Mouse (Mus musculus) heart, postnatal 10 days (tissue): ENCODE measurements at regions not wholly inside any gene's neighbourhood (a gene's known extent, or its start where the extent isn't known, plus 50 kb on each side); places are given as distances from the start of the nearest gene placed in this dataset.
"Not testable (repeated sequence)": the region's sequence is repeated elsewhere in the genome, so short reads cannot be mapped to it uniquely, and the experiment has no call there.

Source experiments
- DNase-seq, 2 experiments: peaks; one replicate each; pipeline ENCODE4 v3.0.0; 2021
- intact Hi-C: fragments of 180-260 bp; cut with DNase I; formaldehyde crosslinking; loops from one replicate; pipeline ENCODE4 v1.15.1; 2025
- microRNA-seq, 2 experiments: library from miRNA; unstranded; fragments of <30 nt; microRNA quantifications; one replicate each; pipeline ENCODE4 v1.2.0; 2022

DNA sequence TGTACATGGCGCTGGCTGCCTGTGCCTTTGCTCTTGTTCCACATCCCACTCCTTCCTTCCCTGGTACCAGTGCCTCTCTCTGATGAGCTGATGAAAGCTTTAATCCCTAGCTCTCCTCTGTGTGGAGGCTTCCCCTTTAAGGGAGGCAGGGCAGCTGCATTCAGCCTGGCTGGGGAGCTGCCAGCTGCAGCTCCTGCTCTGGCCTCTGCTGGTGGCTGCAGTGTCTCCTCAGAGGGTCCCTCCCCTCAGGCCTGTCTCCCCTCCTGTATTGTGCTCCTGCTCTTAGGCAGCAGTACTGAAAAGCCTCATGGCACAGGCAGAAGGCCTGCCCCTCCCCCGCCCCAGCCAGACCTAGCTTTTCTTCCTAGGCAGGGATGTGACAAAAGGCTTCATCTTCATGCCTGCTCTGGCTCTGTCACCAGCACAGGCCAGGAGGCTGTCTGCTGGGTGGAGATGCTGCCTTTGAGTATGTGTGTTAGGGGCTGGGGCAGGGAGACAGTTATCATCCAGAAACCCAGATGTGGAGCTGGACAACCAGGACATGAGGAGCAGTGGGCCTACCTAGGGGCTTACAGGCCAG is 97.7 kb upstream of the Zcchc13 start:
- peak in 1 of 2 experiments; percentile 44 for DNase-seq
- intact Hi-C loops = not testable (repeated sequence)

DNA sequence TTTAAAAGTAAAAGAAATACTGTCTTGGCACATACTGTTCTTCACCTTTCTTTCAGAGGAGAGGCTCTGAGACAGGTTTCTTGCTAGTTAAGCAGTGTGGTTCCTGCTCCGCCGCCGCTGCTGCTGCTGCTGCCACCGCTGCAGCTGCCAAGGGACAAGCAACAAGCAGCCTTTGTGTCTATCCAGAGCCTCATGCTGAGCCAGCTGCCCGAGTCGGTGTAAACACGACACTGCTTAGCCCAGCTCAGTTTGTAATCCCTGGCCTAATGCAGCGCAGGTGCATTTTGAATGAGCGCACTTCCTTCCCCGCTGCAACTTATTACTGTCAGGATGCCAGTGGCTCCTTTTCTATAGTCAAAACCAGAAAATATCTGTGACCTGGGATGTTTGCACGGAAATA is 97.1 kb upstream of the Zcchc13 start:
- intact Hi-C loops = no loop called here
- no peak for DNase-seq

DNA sequence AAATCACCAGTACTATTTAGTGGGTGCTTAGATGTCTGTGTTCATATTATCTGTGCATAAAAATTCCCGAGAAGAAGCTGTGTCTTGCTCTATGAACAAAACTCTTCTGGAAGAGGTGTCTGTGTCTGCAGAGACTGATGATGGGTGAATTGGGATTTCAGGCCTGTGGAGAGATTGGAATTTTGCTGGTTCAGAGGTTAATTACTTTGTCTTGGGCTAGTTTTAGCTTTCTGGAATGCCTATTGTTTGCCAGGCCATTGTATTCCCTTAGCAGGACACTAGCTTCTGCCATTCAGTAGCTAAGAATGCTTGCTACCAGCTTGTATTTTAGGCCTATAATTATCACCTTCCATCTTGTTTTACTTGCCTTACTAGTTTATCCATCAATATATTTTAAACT is 96.6 kb upstream of the Zcchc13 start:
- intact Hi-C loops = no loop called here

DNA sequence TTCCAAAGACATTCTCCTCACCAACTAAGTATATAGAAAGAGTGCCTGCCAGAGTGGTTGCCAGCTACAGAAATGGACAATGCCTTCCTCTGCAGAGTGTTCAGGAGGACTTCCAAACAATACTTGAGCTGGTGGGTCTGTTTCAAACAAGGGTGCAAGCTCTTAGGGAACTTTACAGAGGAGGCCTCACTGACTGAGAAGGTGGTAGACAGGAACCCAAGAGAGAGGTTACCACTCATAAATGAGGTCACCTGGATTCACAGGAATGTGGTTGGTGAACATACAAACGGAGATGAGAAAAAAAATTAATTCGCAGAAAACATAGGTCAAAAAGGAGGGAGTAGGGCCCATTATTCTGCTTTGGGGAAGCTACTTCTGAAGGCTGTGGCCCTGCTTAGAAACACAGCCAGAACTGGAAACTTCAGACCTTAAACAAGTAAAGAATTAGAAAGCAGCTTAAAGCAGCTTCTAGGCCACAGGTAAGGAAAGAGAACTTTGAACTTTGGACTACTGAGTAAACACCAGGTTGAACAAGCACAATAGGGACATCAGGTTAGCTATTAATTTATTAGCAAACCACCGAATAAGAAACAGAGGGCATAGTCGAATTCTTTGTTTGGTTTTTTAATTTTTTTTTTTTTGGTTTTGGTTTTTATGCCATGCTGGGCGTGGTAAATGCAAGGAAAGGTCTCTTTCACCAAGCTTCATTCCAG is 83.7 kb upstream of the Zcchc13 start:
- intact Hi-C loops = no loop called here
- DNase-seq = no peak

More for the DNA sequence above, 96.6 kb upstream of the Zcchc13 start:
- no peak for DNase-seq

DNA sequence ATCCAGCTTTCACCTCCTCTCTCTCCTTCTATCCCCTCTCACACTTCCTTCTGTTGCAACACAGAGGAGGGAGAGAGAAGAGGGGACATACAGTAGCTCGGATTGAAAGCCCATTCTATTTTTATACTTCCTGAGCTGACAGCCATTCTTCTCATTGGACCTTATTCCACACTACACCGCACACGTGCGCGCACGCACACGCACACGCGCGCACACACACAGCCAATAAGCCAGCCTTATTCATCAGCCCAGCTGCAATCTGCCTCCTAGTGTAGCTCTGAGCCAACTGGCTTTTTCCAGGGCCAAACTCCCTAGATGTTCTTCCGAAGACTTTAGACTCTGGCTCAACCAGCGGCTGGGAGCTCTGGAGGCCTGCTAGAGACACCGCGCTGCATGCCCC is 79.1 kb upstream of the Zcchc13 start:
- DNase-seq = peak; percentile 65 to 70
- intact Hi-C loops = no loop called here

DNA sequence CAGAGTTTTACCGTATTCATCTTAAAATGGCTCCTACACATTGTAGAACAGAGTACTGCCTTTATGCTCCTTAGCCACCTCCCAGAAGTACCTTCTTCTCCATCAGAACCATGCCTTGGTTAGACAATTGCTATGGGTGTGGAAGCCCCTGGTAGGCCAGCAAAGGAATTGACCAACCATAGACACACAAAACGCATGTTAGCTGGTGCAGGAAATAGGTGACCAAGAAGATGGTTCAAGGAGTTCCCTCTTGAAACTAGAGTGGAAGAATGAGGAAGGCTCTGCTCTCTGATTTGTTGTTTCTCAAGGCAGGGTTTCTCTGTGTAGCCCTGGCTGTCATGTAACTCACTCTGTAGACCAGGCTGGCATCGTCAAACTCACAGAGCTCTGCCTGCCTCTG is 77.2 kb upstream of the Zcchc13 start:
- intact Hi-C loops = no loop called here
- DNase-seq = no peak

DNA sequence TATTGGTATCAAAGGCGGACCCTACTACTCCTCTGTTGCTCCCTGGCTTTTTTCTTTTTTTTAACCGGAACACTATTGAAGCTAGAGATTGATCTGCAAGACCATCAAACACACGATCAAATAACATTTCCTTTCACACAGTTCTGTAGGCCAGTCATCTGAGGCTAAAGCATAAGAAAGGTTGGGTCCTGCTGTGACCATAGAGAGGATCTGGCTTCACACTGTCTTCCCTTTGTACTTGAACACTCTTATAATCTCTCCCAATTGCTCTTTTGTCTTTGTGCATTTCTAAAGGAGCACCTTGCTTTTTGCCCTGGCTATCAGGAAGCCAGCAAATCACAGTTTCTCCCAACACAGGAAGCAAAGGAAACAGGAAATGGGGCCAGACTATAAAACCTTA is 76.8 kb upstream of the Zcchc13 start:
- no peak for DNase-seq
- intact Hi-C loops = no loop called here

DNA sequence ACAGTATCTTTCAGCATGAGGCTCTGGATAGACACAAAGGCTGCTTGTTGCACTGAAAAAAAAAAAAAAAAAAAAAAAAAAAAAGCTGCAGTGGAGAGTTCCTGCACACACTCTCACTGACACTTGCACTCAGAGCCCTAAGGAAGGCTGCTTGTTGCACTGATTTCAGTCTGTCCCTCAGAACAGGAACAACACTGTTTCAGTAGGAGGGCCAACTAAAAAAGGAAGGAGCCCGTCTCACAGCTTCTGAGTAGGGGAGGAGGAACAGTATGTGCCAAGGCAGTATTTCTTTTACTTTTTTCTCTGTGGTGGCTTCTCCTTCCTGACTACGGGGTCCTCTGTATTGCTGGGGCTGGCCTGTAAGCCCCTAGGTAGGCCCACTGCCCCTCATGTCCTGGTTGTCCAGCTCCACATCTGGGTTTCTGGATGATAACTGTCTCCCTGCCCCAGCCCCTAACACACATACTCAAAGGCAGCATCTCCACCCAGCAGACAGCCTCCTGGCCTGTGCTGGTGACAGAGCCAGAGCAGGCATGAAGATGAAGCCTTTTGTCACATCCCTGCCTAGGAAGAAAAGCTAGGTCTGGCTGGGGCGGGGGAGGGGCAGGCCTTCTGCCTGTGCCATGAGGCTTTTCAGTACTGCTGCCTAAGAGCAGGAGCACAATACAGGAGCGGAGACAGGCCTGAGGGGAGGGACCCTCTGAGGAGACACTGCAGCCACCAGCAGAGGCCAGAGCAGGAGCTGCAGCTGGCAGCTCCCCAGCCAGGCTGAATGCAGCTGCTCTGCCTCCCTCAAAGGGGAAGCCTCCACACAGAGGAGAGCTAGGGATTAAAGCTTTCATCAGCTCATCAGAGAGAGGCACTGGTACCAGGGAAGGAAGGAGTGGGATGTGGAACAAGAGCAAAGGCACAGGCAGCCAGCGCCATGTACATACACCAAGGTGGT is 75.1 kb upstream of the Zcchc13 start:
- intact Hi-C loops, DNase-seq: not testable (repeated sequence)

DNA sequence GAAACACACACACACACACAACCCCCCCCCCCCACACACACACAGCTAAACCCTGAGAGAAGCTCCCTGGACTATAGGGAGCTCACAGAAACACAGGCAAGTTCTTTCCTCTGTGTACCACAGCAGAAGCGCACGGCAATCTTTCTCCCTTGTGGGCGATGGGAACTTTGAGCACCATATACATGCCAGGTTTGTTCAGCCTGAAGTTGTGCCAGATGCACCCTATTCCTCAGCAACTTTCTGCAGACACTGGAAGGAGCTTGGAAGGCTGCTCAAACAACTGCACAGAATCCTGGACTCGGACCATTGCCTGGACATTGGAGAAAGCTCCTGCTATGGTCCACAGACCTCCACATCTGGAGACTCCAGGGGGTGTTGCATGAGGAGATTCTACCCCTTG is 74.3 kb upstream of the Zcchc13 start:
- no peak for DNase-seq
- intact Hi-C loops = no loop called here

DNA sequence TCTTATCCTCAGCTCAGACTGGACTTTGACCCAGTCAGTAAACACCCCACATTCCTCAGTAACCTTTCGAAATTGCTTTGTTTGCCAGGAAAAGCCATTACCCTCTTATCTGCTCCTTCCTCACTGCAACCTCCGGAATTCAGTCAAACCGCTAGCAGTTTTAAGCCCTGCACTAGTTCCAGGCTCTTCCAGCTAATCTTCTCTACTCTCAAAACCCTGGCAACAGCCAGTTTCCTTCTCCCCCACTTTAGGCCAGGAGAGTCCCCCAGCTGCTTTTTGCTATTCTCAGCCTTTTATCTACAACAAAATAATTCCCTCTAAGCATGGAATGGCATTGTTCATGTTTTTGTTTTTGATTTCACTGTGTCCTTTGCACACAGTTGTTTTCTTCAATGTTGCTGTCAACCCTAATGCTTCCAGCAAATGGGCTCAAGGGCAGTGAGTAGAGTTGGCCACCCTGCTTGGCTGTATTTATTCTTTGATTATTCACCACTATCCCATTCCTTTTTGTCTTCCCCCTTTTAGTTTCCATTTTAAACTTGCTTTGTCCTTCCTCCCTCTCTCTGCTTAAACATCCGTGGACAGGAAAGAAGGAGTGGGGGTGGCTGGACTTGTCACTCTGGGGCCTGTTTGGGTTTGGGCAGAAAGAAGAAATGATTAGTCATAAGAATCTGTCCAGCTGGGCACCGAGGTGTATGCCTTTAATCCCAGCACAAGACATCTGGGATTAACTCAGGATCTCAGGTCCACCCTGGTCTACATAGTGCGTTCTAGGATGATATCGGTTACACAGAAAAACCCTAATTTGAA is 73.5 kb upstream of the Zcchc13 start:
- peak in 1 of 2 experiments; percentile 20 for DNase-seq
- intact Hi-C loops = no loop called here

DNA sequence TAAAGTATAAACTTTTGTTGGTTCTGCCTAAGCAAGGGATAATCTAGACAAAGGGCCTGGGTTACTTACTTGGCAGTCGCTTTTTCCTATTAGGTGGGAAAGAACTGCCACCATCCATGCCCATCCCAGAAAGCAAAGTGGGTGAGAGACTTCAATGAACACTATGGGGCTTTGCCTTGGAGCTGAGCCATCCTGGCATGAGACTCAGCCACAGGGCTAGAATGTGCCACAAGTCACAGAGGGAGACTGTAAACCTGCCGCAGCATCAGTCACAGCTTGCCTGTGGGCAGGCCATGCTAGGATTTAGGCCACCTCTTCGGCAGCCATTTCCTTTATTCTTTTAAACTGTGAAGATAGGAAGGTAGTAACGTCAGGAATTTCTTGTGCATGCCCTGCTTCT is 72.9 kb upstream of the Zcchc13 start:
- no peak for DNase-seq
- intact Hi-C loops = no loop called here

DNA sequence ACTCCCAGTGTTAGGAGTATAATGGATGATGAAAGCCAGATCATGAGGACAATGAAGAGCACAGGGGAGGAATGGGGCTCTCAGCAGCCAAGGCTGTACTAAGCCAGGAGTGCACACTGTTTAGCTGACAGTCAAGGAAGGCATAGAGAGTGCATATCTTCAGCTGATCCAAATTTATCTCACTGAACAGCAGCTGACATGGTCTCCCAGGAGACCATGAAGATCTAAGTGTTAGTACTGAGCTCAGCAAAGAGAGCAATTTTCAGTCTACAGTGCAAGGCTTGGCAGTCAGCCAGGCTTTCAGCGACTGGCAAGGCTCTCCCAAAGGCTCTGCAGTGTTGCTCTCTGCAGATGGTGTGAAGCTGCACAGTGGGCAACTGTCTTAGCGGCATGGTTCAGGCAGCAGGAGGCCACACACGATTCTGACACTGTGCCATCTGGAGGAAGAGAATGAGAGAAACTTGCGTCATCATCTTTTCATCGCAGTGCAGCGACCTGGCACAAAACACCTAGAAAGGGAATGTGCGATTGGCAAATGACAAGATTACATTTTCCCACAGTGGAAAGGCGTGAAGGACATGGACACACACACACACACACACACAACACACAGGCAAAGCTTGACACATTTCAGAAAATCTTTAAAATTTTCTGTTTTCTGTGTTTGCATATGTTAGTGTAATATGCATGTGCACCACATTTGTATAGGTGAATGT is 66.7 kb upstream of the Zcchc13 start:
- peak; percentile 57 to 74 for DNase-seq
- intact Hi-C loops = no loop called here

DNA sequence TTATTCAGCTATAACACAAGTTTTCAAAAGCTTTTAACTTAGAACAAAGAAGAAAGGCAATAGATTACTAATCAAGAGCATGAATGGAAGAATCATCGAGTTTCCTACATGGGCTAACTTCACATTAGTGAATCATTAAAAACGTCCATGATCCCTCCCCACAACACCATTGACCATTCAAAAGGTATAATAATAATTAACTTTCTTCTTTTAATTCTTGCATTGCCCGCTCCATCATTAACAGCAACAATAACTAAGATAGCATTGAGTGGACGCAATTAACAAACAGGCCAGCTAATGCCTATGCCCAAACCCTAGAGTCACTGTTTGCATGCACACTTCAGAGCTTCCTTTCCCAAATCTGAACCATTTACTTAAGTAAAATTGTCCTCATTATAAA is 57.0 kb upstream of the Zcchc13 start:
- DNase-seq = no peak
- intact Hi-C loops = no loop called here

DNA sequence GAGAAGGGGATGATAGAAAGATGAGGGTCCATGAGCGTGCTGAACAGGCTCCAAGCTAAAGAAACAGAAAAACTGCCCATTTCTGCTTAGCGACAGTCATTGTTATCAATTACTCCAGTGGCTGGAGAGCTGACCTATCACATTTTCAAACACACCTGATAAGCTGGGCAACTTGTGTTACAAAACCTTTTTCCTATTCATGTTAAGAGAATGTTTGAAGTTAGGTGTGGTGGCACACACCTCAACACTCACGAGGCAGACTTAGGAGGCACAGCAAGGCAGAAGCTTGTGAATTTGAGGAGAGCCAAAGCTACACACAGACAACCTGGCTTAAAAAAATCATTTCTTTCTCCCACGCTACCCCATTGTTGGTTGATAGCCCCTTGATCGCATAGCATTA is 50.9 kb upstream of the Zcchc13 start:
- DNase-seq = no peak
- intact Hi-C loops = no loop called here

Small RNA genes lying in the stretch of these regions (microRNA-seq; reads per million reads assigned to microRNA genes)
- 0 reads per million in 2 experiments for gene Mir374b
- gene Mir374c = 0 reads per million in 2 experiments
- gene Mir421 = 200 to 201 reads per million in 2 experiments
